Mouse (Mus musculus) lung, postnatal 0 days (tissue): ENCODE results near the gene Pdlim4.

ENCODE experiments used
- CTCF ChIP-seq: IDR thresholded peaks from 2 replicates; pipeline ENCODE4 v1.5.1; 2016; ENCODE audit warnings: antibody characterized with exemption, mild to moderate bottlenecking
- EP300 ChIP-seq: IDR thresholded peaks from 2 replicates; pipeline ENCODE4 v1.6.1; 2016; ENCODE audit warnings: antibody characterized with exemption, mild to moderate bottlenecking, control low read depth

DNA sequence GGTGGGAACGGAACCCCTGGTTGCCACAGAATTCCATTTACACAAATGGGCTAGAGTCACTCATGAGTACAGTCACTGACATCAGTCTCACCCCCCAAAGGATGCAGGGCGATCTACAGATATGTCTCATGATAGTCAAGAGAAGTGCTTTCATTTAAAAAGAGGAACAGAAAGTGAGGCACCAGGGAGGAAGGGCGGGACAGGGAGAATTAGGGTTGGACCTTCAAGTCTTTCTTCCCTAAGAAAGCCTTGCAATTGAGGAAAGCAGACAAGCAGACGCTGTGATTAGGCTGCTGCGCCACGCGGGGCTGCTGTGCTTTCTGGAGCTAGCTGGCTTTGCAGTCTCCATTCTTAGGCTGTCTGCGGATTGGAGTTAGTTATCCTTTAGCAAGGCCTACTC, 22.9 kb upstream of the Pdlim4 start:
- no peak for TF ChIP-seq CTCF
- no peak for TF ChIP-seq EP300
